Mouse (Mus musculus): Measurements from ENCODE around the gene Itgb2. TPM values are rescaled to one million over a fixed set of nuclear protein-coding genes. Genes with fewer than 3 reads are reported as not detected.

The Itgb2 gene
- polyA plus RNA-seq, 1 experiment from 2014 or later = 0.59 TPM

- no peak for ATAC-seq (ENCODE audit: low FRiP score)
- Histone ChIP-seq H3K27me3 (ENCODE audit: control insufficient read depth, insufficient read depth, low read length) (no peaks in the 10 kb centered on the region), H3K4me2 (no peak overlapping the region), H3K27ac (ENCODE audit: low read depth, low read length) (no peak overlapping the region), H3K4me3 (ENCODE audit: low read depth, low read length) (no peak overlapping the region), H3K4me1 (ENCODE audit: control insufficient read depth, insufficient read depth, low read length) (no peaks in the 10 kb centered on the region), H3K9ac (ENCODE audit: low read length) (no peak overlapping the region), H3K9me3 (ENCODE audit: control insufficient read depth, low read length) (no peaks in the 10 kb centered on the region), H3K36me3 (ENCODE audit: control insufficient read depth, insufficient read depth, low read length) (no peaks in the 10 kb centered on the region)
- DNase-seq (ENCODE audit: low spot score, missing footprints) = no peak
- WGBS = 85% methylated on average over 7 of the region's 7 CpGs
Measured at GRCm38 (mm10) chr10:77539320-77539945, 9.4 kb downstream of the Itgb2 start.

- Histone ChIP-seq H3K4me1 (ENCODE audit: control insufficient read depth, insufficient read depth, low read length) (no peaks in the 10 kb centered on the region), H3K27ac (ENCODE audit: low read depth, low read length) (no peak overlapping the region), H3K36me3 (ENCODE audit: control insufficient read depth, insufficient read depth, low read length) (no peaks in the 10 kb centered on the region), H3K9me3 (ENCODE audit: control insufficient read depth, low read length) (no peaks in the 10 kb centered on the region), H3K4me2 (no peak overlapping the region), H3K9ac (ENCODE audit: low read length) (no peak overlapping the region), H3K4me3 (ENCODE audit: low read depth, low read length) (no peak overlapping the region), H3K27me3 (ENCODE audit: control insufficient read depth, insufficient read depth, low read length) (no peaks in the 10 kb centered on the region)
- DNase-seq (ENCODE audit: low spot score, missing footprints) = no peak
- no peak for ATAC-seq (ENCODE audit: low FRiP score)
- 90% methylated on average over 4 of the region's 4 CpGs for WGBS
Measured at GRCm38 (mm10) chr10:77540576-77541102, 10.6 kb downstream of the Itgb2 start.

GRCm38 (mm10) chr10:77541864-77542666, 12.0 kb downstream of the Itgb2 start:
- 79% methylated on average over 10 of the region's 10 CpGs for WGBS
- H3K27me3 ChIP-seq (ENCODE audit: control insufficient read depth, insufficient read depth, low read length) = no peaks in the 10 kb centered on the region
- no peak overlapping the region for H3K27ac ChIP-seq (ENCODE audit: low read depth, low read length)
- H3K4me2 ChIP-seq = no peak overlapping the region
- H3K4me1 ChIP-seq (ENCODE audit: control insufficient read depth, insufficient read depth, low read length) = no peaks in the 10 kb centered on the region
- H3K36me3 ChIP-seq (ENCODE audit: control insufficient read depth, insufficient read depth, low read length) = no peaks in the 10 kb centered on the region
- no peaks in the 10 kb centered on the region for H3K9me3 ChIP-seq (ENCODE audit: control insufficient read depth, low read length)
- no peak overlapping the region for H3K4me3 ChIP-seq (ENCODE audit: low read depth, low read length)
- DNase-seq (ENCODE audit: low spot score, missing footprints) (no peak), ATAC-seq (ENCODE audit: low FRiP score) (no peak)
- H3K9ac ChIP-seq (ENCODE audit: low read length) = no peak overlapping the region

GRCm38 (mm10) chr10:77543226-77543625, 13.2 kb downstream of the Itgb2 start:
- H3K4me2 ChIP-seq = no peak overlapping the region
- ATAC-seq (ENCODE audit: low FRiP score) (no peak), DNase-seq (ENCODE audit: low spot score, missing footprints) (peak; percentile 94)
- no peak overlapping the region for H3K27ac ChIP-seq (ENCODE audit: low read depth, low read length)
- no peaks in the 10 kb centered on the region for H3K36me3 ChIP-seq (ENCODE audit: control insufficient read depth, insufficient read depth, low read length)
- H3K4me3 ChIP-seq (ENCODE audit: low read depth, low read length) = no peak overlapping the region
- no peaks in the 10 kb centered on the region for H3K4me1 ChIP-seq (ENCODE audit: control insufficient read depth, insufficient read depth, low read length)
- no peak overlapping the region for H3K9ac ChIP-seq (ENCODE audit: low read length)
- H3K9me3 ChIP-seq (ENCODE audit: control insufficient read depth, low read length) = no peaks in the 10 kb centered on the region
- H3K27me3 ChIP-seq (ENCODE audit: control insufficient read depth, insufficient read depth, low read length) = no peaks in the 10 kb centered on the region
- 43% methylated on average over 7 of the region's 7 CpGs for WGBS

GRCm38 (mm10) chr10:77544916-77545315, 14.9 kb downstream of the Itgb2 start:
- Histone ChIP-seq H3K27ac (ENCODE audit: low read depth, low read length) (no peak overlapping the region), H3K27me3 (ENCODE audit: control insufficient read depth, insufficient read depth, low read length) (no peaks in the 10 kb centered on the region), H3K9me3 (ENCODE audit: control insufficient read depth, low read length) (no peaks in the 10 kb centered on the region), H3K4me1 (ENCODE audit: control insufficient read depth, insufficient read depth, low read length) (no peaks in the 10 kb centered on the region), H3K36me3 (ENCODE audit: control insufficient read depth, insufficient read depth, low read length) (no peaks in the 10 kb centered on the region), H3K4me2 (no peak overlapping the region), H3K4me3 (ENCODE audit: low read depth, low read length) (no peak overlapping the region), H3K9ac (ENCODE audit: low read length) (no peak overlapping the region)
- ATAC-seq (ENCODE audit: low FRiP score) (no peak), DNase-seq (ENCODE audit: low spot score, missing footprints) (no peak)
- WGBS = 80% methylated on average over 5 of the region's 5 CpGs

- H3K4me3 ChIP-seq (ENCODE audit: low read depth, low read length) = no peak overlapping the region
- H3K36me3 ChIP-seq (ENCODE audit: control insufficient read depth, insufficient read depth, low read length) = no peaks in the 10 kb centered on the region
- H3K4me1 ChIP-seq (ENCODE audit: control insufficient read depth, insufficient read depth, low read length) = no peaks in the 10 kb centered on the region
- DNase-seq (ENCODE audit: low spot score, missing footprints) = no peak
- H3K27me3 ChIP-seq (ENCODE audit: control insufficient read depth, insufficient read depth, low read length) = no peaks in the 10 kb centered on the region
- ATAC-seq (ENCODE audit: low FRiP score) = no peak
- WGBS = 93% methylated on average over 10 of the region's 10 CpGs
- H3K4me2 ChIP-seq = no peak overlapping the region
- no peak overlapping the region for H3K9ac ChIP-seq (ENCODE audit: low read length)
- no peak overlapping the region for H3K27ac ChIP-seq (ENCODE audit: low read depth, low read length)
- H3K9me3 ChIP-seq (ENCODE audit: control insufficient read depth, low read length) = no peaks in the 10 kb centered on the region
Measured at GRCm38 (mm10) chr10:77548576-77548975, 18.5 kb downstream of the Itgb2 start.

GRCm38 (mm10) chr10:77550874-77551273, 20.8 kb downstream of the Itgb2 start:
- WGBS = 69% methylated on average over 11 of the region's 11 CpGs
- H3K4me2 ChIP-seq = no peak overlapping the region
- H3K36me3 ChIP-seq (ENCODE audit: control insufficient read depth, insufficient read depth, low read length) = no peaks in the 10 kb centered on the region
- DNase-seq (ENCODE audit: low spot score, missing footprints) (no peak), ATAC-seq (ENCODE audit: low FRiP score) (no peak)
- no peaks in the 10 kb centered on the region for H3K27me3 ChIP-seq (ENCODE audit: control insufficient read depth, insufficient read depth, low read length)
- H3K4me1 ChIP-seq (ENCODE audit: control insufficient read depth, insufficient read depth, low read length) = no peaks in the 10 kb centered on the region
- H3K4me3 ChIP-seq (ENCODE audit: low read depth, low read length) = no peak overlapping the region
- no peak overlapping the region for H3K9ac ChIP-seq (ENCODE audit: low read length)
- H3K27ac ChIP-seq (ENCODE audit: low read depth, low read length) = no peak overlapping the region
- no peaks in the 10 kb centered on the region for H3K9me3 ChIP-seq (ENCODE audit: control insufficient read depth, low read length)

GRCm38 (mm10) chr10:77552162-77552561, 22.1 kb downstream of the Itgb2 start:
- no peak overlapping the region for H3K9ac ChIP-seq (ENCODE audit: low read length)
- H3K4me3 ChIP-seq (ENCODE audit: low read depth, low read length) = no peak overlapping the region
- no peaks in the 10 kb centered on the region for H3K4me1 ChIP-seq (ENCODE audit: control insufficient read depth, insufficient read depth, low read length)
- no peaks in the 10 kb centered on the region for H3K27me3 ChIP-seq (ENCODE audit: control insufficient read depth, insufficient read depth, low read length)
- H3K9me3 ChIP-seq (ENCODE audit: control insufficient read depth, low read length) = no peaks in the 10 kb centered on the region
- 87% methylated on average over 5 of the region's 5 CpGs for WGBS
- no peaks in the 10 kb centered on the region for H3K36me3 ChIP-seq (ENCODE audit: control insufficient read depth, insufficient read depth, low read length)
- H3K4me2 ChIP-seq = no peak overlapping the region
- ATAC-seq (ENCODE audit: low FRiP score) = no peak
- no peak overlapping the region for H3K27ac ChIP-seq (ENCODE audit: low read depth, low read length)
- no peak for DNase-seq (ENCODE audit: low spot score, missing footprints)

GRCm38 (mm10) chr10:77553285-77553684, 23.2 kb downstream of the Itgb2 start:
- WGBS = 84% methylated on average over 4 of the region's 4 CpGs
- Histone ChIP-seq H3K36me3 (ENCODE audit: control insufficient read depth, insufficient read depth, low read length) (no peaks in the 10 kb centered on the region), H3K9ac (ENCODE audit: low read length) (no peak overlapping the region), H3K9me3 (ENCODE audit: control insufficient read depth, low read length) (no peaks in the 10 kb centered on the region), H3K4me1 (ENCODE audit: control insufficient read depth, insufficient read depth, low read length) (no peaks in the 10 kb centered on the region), H3K4me2 (no peak overlapping the region), H3K27me3 (ENCODE audit: control insufficient read depth, insufficient read depth, low read length) (no peaks in the 10 kb centered on the region), H3K4me3 (ENCODE audit: low read depth, low read length) (no peak overlapping the region), H3K27ac (ENCODE audit: low read depth, low read length) (no peak overlapping the region)
- ATAC-seq (ENCODE audit: low FRiP score) = no peak
- no peak for DNase-seq (ENCODE audit: low spot score, missing footprints)
